Mouse (Mus musculus): ENCODE measurements around the gene E2f2.
A peak's percentile ranks its signal among the peaks of the same experiment; 100 is the strongest.

Gene E2f2

DNA sequence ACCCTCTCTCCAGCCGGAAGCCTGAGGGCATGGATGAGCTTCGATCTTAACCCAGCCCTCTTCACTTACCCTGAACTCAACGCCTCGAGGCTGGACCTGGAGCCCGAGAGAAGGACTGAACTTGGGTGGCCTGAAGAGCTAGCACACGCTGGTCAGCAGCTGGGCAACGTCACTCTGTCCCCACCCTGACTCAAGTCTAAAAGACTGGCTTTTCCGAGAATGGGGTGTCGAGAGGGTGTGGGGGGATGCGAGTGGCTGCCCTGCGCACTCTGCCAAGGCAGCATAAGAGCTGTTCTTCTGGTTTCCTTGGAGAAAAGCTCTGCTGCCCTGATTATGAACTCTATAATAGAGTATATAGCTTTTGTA, 27.3 kb upstream of the E2f2 start:
- no peak for DNase-seq (ENCODE audit: extremely low spot score, low spot score)

DNA sequence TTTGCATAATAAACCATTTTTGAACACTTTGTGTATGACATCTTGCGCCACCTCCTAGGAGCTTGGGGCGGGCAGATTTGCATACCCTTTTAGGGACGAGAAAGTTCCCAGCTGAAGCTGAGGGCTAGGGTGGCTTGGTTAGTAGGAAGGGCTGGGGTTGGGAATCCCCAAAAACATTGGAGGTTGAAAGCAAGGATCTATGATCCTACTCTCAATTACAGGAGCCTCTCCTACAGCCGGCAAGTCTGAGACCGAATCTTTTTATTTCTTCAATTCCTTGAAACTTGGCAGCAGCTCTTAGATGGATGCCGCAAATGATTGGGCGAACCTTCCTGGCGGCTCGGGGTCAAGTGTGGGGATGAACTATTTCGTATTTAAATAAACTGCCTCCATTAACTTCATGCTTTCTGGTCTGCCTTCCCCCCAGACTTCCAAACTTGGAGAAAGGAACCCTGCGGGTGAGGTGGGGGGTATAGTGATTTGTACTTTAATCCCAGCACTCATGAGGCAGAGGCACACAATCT, 26.8 kb upstream of the E2f2 start:
- DNase-seq (ENCODE audit: extremely low spot score, low spot score): no peak

DNA sequence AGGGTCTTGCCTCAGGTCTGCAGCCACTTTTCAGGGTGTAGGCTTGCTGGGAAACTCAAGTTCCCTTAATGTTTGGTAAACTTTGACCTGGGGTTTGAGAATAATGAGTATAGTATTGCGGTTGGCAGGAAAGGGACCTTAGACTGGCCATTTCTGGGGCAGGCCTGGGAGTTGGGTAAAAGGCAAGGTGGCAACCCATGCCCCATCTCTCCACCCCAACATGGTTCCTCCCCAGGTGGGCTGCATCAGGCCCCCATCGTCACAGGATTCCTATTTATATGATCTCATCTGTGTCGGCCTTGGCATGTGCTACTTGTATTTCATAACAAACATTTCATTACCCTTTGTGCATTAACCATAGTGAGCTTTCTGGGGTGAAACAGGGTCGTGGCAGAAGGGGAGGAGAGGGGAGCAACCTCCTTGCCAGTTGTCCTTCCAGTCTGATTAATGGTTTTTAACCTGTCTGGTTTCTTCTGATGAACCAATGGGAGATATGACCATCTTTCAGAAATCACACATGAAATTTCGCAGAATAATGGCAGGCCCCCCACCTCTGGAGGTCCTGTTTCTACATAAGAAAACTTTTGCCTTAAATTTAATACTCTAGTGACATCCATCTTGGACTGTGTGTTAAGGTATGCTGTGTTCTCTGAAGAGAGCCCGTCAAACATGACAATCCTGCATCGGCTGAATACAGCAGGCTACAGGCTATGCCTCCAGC, 26.0 kb upstream of the E2f2 start:
- peak; percentile 40 for DNase-seq (ENCODE audit: extremely low spot score, low spot score)

DNA sequence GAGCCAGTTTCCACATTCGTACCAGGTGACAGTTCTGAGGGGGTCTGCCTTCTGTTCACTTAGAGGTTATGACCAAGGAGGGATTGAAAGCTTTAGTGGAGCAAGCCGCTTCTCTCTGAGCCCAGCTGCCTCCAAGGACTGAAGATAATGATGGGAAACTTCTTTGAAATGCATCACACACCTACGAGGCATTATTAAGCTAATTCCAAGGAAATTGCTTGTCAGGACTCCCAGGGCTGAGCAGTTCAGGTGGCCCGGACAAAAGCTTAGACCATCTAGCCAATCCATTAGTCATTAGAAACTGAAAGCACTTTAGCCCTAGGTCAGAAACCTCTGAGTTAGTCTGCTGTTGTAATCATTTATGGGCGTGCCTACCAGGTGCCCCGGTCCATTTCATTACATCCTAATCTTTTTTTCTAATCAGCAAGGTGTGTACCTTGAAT, 25.5 kb upstream of the E2f2 start:
- DNase-seq (ENCODE audit: extremely low spot score, low spot score): peak; percentile 55

DNA sequence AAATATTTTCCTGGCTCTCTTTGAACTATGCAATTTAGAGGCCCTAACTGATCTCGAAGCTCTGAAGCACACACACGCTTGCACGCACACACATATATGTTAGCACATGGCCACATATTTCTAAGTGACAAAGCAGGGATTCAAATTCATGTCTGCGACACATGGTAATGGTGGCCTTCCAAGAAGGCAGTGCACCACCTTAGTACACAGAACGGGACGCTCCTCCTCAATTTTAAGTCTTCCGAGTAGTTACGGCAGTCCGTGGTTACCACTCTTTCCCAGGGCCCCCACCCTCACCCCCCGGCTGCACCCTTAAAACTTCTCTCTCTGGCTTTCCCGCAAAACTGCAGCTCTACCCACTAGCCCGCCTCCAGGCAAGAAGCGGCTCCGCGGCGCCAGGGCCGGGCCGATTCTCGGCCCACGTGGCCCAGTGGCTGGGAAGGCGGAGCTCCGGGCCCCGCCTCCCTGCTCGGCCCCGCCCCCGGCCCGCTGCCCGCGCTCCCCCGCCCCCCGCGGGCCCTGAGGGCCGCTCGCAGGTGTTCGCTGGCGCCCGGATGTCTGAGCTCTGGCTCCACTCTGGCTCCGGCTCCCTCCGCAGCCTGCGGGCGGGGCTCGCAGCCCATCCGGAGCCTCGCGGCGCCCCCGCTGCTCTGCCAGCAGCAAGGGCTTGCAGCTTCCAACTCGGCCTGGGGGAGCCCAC, 24.6 kb upstream of the E2f2 start:
- DNase-seq (ENCODE audit: extremely low spot score, low spot score): peak; percentile 90

DNA sequence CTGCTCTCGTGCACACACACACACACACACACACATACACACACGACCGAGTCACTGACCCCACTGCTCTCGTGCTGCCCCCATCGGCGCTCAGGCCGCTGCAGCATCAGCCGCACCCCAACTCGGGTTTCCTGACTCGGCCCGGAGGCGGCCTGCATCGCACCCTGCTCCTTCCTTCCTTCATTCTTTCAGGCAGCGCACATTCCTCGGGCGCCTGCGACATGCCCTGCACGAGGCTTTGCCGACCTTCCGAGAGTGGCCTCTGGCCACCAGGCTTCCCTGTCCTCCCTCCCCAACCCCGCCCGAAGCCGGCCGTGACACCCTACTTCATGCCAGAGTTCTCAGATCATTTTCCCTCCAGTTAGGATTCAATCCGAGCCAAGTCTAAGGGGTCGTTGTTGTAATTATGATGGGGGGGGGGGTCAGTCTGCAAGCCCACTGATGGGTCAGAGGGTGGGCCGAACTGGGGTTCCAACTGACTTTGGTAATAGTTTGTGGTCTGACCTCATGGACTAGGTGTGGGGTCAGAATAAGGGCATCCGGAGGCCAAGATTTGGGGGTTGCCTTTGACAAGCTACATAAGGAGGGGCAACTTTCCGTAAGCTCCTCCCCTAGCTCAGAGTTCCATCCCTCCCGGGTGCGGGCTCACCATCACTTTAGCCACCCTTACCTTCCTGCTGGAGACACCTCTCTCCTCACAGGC, 23.7 kb upstream of the E2f2 start:
- DNase-seq (ENCODE audit: extremely low spot score, low spot score): peak; percentile 66

DNA sequence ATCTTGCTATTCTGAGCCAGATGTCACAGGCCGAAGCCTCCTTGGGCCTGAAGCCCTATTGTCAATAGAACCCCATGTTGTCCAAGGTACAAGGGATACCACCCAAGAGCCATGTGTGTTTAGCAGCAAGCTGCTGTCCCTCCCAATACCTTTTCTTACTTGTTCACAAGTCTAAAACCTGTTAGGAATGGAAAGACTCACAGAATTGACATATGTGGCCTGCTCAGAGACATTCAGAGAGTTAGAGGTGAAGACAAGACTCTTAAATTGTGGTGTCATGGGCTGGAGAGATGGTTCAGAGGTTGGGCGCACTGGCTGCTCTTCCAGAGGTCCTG, 23.2 kb upstream of the E2f2 start:
- DNase-seq (ENCODE audit: extremely low spot score, low spot score): no peak

DNA sequence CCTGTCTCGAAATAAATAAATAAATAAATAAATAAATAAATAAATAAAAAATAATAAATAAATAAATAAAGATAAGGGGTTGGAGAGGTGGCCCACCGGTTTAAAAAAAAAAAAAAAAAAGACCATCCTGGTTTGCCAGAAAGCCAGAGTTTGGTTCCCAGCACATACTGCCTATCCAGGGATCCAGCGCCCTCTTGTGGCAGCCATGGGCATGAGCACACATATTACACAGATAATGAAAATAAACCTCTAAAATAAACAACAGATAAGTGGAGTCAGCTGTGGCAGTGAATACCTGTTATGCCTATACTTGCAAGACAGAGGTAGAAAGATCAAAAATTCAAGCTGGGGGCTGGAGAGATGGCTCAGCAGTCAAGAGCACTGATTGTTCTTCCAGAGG, 22.5 kb upstream of the E2f2 start:
- peak; percentile 67 for DNase-seq (ENCODE audit: extremely low spot score, low spot score)

DNA sequence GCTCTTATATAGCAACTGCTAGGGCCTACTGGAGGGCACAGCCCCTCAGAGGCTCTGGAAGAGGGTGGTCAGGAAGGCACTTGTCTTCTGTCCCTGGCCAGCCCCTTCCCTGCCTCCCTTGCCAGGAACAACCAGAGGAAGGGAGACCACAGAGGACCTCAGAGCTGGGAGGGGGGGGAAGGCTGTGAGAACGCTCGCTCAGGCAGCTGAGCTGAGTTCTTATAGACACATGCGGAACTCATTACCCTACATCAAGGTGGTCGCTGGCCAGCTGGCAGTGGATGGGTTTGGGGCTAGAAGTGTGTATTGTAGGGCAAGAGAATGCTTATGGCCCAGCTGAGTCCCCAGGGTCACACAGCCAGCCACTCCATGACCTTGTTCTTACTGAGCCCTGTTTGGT, 21.6 kb upstream of the E2f2 start:
- DNase-seq (ENCODE audit: extremely low spot score, low spot score): peak; percentile 49

DNA sequence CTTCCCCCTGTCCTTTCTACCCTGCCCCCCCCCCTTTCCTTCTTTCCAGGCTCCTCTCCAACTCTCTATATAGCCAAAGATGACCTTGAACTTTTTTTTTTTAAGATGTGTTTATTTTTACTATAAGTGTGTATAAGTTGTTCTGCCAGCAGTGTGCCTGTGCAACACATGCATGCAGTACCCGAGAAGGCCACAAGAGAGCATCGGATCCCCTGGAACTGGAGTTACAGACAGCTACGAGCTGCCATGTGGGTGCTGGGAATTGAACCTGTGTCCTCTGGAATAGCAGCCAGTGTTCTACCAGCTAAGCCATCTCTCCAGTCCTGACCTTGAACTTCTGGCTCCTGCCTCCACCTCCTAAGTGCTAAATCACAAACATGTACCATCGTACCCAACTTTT, 19.4 kb upstream of the E2f2 start:
- DNase-seq (ENCODE audit: extremely low spot score, low spot score): no peak

DNA sequence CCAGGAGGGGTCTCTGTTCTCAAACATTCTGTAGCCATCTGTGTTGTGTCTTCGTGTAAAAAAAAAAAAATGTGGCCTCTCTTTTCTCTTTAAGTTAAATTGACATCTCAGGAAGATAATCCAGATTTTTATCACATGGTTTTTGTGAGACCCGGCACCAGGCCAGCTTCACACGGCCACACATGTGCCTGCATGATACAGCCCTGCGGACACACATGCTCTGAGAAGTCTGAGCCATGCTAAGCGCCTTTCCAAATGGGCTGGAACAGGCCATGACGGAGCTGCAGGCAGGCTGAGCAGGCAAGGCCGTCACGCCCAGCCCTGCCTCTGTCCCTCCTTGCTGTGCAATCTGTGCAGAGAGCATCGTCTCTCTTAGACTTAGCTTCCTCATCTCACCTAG, 17.7 kb upstream of the E2f2 start:
- no peak for DNase-seq (ENCODE audit: extremely low spot score, low spot score)

DNA sequence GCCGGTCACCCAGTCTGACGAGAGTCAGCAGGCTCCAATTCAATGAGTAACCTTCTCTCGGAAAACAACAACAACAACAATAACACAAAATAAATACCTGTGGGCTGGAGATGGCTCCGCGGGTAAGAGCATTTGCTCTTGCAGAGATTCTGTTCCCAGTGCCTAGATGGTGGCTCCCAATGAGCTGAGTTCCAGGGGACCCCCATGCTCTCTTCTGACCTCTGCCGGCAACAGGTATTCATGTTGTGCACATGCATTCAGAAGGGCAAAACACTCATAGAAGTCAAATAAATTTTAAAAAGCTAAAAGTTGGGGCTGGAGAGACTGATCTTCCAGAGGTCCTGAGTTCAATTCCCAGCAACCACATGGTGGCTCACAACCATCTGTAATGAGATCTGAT, 13.7 kb upstream of the E2f2 start:
- no peak for DNase-seq (ENCODE audit: extremely low spot score, low spot score)

DNA sequence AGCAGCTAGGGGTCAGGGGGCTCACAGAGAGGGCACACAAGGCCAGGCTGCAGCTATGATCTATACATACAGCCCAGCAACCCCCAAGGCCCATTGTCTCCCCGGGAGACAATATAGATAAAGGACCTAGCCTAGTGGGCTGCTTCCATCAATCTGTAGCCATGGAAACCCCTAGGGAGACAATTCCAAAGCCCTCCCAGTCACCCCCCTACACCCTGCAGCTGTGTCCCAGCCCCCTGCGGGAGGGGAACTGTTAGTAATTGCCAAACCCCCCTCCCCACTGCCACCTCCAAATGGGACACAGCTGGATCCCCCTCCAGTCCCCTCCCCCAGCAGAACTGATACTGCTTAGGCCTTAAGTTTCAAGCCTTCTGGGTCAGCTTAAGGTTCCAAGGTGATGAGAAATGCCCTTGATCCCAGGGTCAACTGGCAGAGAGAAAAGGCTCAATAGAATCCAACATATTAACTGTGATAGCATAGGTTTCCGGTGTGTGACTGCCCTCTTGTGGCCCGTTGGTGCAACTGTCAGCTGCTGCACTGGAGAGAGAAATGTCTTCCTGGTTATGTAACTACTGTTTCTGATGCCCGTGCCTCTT, 12.3 kb upstream of the E2f2 start:
- peak; percentile 91 for DNase-seq (ENCODE audit: extremely low spot score, low spot score)

DNA sequence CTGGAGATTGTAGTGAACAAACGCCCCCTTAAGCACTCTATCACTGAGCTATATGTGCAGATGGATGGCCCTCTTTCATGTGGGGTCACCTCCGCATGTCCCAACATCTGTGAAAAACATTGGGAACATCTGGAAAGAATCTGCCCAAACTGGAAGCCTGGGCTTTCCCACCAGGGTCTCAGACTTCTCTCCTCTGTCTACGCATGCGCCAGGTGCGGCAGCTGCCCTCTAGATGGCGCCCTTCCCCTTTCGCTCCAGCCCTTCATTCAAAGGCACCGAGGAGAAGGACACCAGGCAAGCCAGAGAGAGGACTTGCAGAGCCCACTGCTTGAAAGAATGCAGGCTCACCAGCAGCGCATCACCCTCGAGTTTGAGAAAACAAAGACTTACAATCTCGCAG, 8.7 kb upstream of the E2f2 start:
- peak; percentile 98 for DNase-seq (ENCODE audit: extremely low spot score, low spot score)

DNA sequence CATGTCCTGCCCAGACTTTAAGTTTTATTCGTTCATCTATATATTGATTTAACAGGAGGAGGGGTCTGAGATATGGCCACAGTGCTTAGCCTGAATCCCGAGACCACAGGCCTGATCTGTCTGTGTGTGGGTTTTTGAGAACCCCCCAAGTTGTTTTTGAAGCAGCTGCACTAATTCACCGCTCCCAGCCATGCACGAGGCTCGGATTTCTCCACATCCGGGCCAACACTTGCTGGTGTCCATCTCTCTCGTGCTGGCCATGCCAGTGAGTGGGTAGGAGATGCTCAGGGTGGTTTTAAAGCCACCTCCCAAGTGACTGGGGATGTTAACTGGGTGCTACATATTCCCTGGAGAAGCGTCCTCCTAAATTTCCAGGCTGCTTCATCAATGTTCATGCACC, 7.2 kb upstream of the E2f2 start:
- DNase-seq (ENCODE audit: extremely low spot score, low spot score): no peak

DNA sequence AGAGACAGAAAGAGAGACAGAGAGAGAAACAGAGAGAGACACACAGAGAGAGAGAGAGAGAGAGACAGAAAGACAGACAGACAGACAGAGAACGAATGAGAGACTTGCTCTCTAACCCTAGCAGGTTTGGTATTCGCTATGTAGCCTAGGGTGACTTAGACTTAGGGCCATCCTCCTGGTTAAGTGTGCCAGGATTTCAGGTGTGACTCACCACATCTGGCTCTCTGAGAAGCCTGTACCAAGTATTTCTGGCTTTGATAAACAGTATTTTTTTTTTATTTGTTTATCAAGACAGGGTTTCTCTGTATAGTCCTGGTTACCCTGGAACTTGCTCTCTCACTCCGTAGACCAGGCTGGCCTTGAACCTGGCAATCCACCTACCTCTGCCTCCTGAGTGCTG, 4.5 kb upstream of the E2f2 start:
- DNase-seq (ENCODE audit: extremely low spot score, low spot score): no peak

DNA sequence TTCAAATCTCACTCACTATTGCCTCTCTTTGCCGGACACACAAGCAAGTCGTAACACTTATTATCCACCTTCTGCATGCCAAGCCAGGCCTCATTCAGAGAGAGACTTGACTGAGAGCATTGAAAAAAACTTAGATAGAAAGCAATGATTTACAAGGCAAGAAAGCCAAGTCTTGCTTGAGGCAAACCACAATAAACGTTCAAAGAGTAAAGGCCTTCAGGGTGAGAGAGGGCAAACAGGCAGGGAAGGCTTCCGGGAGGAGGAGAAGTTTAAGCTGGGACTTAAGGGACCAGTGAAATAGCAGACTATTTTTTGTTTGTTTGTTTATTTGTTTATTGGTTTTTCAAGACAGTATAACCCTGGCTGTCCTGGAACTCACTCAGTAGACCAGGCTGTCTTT, 1.8 kb upstream of the E2f2 start:
- DNase-seq (ENCODE audit: extremely low spot score, low spot score): no peak

DNA sequence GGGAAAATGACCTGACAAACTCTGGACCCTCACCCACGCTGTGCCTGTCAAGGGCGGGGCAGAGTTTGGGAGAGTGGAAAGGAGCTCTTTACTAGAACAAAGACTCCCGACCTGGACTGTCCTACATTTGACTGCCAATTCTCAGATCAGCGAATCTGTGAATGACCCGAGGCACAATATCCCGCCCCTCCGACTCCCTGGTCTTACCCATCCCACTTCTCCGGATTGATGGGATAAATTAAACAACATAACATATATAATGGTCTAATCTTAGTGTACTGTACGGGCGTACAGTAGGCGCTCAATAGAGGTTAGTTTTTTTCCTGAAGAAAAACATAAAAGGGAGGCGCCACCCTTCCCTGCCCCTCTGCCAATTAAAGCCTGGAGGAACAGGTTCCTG, 739 bp upstream of the E2f2 start:
- no peak for DNase-seq (ENCODE audit: extremely low spot score, low spot score)

DNA sequence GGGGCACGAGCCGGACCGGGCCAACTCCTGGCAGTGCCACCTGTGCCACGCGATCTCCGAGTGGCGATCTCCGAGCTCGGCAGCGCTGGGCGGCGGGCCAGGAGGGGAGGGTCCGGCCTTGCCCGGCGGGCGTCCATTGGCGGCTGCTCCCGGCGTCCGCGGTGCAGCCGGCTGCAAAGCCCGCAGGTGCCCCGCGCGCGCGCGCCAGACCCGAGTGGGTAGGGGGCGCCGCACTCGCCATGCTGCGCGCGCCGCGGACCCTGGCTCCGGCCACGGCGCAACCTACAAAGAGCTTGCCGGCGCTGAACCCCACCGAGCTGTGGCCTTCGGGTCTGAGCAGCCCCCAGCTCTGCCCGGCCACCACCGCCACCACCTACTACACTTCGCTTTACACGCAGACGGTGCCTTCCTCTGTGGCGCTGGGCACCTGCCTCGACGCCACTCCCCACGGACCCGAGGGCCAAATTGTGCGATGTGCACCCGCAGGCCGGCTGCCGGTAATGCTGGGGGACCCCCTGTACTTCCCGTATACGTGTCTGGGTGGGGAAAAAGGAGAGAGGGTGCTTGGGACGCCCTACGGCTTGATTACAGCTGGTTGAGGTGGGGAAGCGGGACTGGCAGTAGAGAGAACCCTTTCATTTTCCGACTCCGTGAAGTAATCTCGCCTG, 482 bp downstream of the E2f2 start:
- peak; percentile 68 for DNase-seq (ENCODE audit: extremely low spot score, low spot score)

DNA sequence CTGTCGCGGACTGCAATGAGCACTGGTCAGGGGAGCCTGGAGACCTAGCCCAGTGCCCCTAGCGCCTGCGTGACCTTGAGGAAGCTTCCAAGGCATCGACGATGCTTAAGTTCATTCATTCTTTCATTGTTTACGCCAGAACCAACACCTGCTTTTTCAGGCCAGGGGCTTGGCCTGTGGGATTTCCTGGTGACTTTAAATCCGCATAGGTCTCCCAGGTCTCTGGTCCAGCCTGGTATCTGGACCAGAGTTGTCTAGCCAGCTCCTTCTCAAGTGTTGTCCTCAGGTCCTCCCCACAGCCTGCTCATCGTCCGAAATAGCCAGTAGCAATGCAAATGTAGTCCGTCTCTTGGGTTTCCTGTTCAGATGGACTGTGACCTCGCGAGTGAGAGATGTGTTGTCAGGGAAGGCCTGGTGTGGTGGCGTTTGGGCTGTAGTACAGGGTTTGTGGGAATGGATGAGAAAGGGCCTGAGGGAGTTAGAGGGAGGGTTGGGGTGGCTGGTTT, 1.1 kb downstream of the E2f2 start:
- peak; percentile 56 for DNase-seq (ENCODE audit: extremely low spot score, low spot score)
